Mouse (Mus musculus) liver, embryonic 14.5 days (tissue): ENCODE measurements at regions not wholly inside any gene's neighbourhood (a gene's known extent, or its start where the extent isn't known, plus 50 kb on each side); places are given as distances from the start of the nearest gene placed in this dataset.

Source experiments
- CTCF ChIP-seq: IDR thresholded peaks from 2 replicates; pipeline ENCODE4 v1.5.1; 2016; ENCODE audit warnings: antibody characterized with exemption, low read depth, control low read depth
- EP300 ChIP-seq: IDR thresholded peaks from 2 replicates; pipeline ENCODE4 v1.6.1; 2016; ENCODE audit warnings: antibody characterized with exemption, low read depth

DNA sequence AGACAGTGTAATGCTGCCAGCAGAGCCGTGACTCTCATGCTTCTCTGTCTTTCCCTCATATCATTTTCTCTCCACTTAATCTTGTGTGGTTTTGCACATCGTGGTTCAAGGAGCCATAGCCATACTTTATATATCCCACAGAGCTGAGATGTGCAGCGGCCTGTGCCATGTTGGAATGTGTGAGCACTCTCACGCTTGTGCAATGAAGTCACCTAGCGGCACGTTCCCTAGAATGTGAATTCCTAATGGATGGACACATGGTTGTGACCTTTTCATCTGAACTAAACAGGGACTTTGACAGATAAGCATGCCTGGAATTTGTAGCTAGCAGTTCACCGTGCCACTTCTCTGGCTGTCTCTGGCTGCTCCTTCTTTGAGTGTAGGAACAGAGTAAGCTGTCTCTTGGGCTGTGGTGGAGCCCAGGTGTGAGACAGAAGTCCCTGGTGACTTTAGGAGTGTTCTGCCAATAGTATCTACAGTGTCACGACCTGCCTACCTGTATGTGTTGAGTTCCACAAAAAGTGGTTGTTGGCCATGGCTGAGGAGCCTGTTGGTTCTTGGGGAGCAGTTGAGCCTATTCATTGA, 129.0 kb downstream of the Bod1 start:
- TF ChIP-seq CTCF (no peak), EP300 (no peak)
